Mouse (Mus musculus): ENCODE measurements around the gene Ralgapa2. TPM values are rescaled to one million over a fixed set of nuclear protein-coding genes. Genes with fewer than 3 reads are reported as not detected.

Gene Ralgapa2
- total and polyA plus RNA-seq, 3 experiments: 5.6 to 10.3 (median 8.9) TPM

DNA sequence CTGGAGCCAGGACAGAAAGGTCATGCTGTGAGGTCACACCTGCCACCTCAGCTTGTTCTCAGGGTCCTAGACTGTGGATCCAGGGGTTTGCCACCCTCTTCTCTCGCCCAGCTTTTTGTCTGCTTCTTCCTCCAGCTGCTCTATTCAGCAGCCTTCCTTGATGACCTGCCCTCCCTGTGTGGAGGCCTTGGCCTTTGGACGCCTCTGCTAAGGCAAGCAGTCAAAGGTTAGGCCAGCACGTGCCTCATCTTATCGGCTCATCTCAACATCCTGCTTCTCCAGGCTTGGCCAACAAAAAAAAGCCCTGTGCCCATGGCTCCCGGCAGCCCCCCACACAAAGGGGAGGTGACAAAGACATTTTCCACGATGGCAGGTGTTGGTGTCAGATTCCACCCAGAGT, 264.6 kb downstream of the Ralgapa2 start:
- no peak overlapping the region for H3K27ac ChIP-seq (ENCODE audit: insufficient read depth, low read depth)
- H3K36me3 ChIP-seq (replicated peaks in 1 of 2; ENCODE audit: control insufficient read depth in 1 of 2, insufficient read depth in 1 of 2, low read length in 1 of 2): peaks cover 0 to 58% of the 10 kb centered on the region in 2 experiments
- H3K79me2 ChIP-seq (replicated peaks; ENCODE audit: control insufficient read depth, extremely low read depth, insufficient read depth, poor library complexity, severe bottlenecking): no peaks in the 10 kb centered on the region
- H3K4me3 ChIP-seq (replicated peaks in 1 of 3; ENCODE audit: low read depth in 2 of 3, low read length in 2 of 3, poor library complexity in 1 of 3): no peak overlapping the region
- TF ChIP-seq NRF1 (IDR thresholded peaks at IDR 0.05; ENCODE audit: low read depth, low read length) (no peak), MAFK (IDR thresholded peaks at IDR 0.05; ENCODE audit: insufficient replicate concordance, low read length) (no peak), RAD21 (IDR thresholded peaks at IDR 0.05; ENCODE audit: low read depth, low read length) (no peak)
- no peaks in the 10 kb centered on the region for H3K9me3 ChIP-seq (replicated peaks; ENCODE audit: low read length)
- in situ Hi-C loops (cut with MboI; ENCODE audit: low pct_ligation_motif_present, low pct_unique_long_range_greater_than_20kb, low sequenced_read_pairs) (loop anchor here (25.0 kb wide), 1 partner anchor 285 kb away; no protein-coding TSS in a partner anchor), dilution Hi-C loops (cut with MboI; ENCODE audit: extremely low pct_ligation_motif_present, extremely low pct_unique_long_range_greater_than_20kb, low sequenced_read_pairs) (no loop called here)
- no peak for DNase-seq (ENCODE audit: extremely low read depth)
- H3K4me1 ChIP-seq (ENCODE audit: control insufficient read depth in 1 of 2, insufficient read depth in 2 of 2): peaks cover 2 to 36% of the 10 kb centered on the region in 2 experiments; a peak in 2 of 4 replicates
- no peak overlapping the region for H3K4me2 ChIP-seq (ENCODE audit: insufficient read depth, low read depth, poor library complexity, severe bottlenecking)
- H3K27me3 ChIP-seq (replicated peaks): no peaks in the 10 kb centered on the region
- H3K9ac ChIP-seq (ENCODE audit: insufficient read depth, low read depth): no peak overlapping the region

DNA sequence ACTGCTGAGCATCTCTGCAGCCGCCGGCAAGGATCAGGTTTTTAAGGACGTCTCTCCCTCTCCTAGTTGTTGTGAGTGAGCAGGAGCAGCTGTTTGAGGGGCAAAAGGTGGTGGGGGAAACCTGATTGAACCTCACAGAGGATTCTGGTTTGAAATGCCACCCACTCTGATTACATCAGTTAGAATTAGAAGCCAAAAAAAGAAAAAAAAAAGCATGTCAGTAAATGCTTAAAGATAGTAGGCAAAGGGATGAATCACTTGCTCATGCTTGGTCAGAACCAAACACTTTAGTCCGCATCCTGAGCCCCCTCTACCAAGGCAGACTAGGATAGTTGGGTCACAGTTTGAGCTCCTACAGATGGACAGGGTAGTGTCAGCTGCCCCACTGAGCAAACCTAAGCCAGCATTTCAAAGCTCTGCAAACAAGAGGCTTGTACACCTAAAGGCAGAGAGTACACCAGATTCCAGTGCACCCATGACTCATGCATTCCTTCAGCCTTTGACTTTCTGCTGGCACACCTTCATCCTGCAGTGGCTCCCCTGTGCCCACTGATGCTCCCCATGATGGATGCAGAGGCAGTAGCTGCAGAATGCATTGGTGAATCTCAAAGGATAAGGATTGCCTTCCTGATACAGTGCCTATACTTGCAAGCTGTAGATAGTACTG, 265.6 kb downstream of the Ralgapa2 start:
- dilution Hi-C loops (cut with MboI; ENCODE audit: extremely low pct_ligation_motif_present, extremely low pct_unique_long_range_greater_than_20kb, low sequenced_read_pairs): no loop called here
- no peak for DNase-seq (ENCODE audit: extremely low read depth)
- no peaks in the 10 kb centered on the region for H3K9me3 ChIP-seq (replicated peaks; ENCODE audit: low read length)
- peaks cover 0 to 26% of the 10 kb centered on the region in 2 experiments; a peak in 2 of 4 replicates for H3K4me1 ChIP-seq (ENCODE audit: control insufficient read depth in 1 of 2, insufficient read depth in 2 of 2)
- no peak overlapping the region for H3K27ac ChIP-seq (ENCODE audit: insufficient read depth, low read depth)
- H3K36me3 ChIP-seq (replicated peaks in 1 of 2; ENCODE audit: control insufficient read depth in 1 of 2, insufficient read depth in 1 of 2, low read length in 1 of 2): peaks cover 0 to 53% of the 10 kb centered on the region in 2 experiments
- H3K27me3 ChIP-seq (replicated peaks): no peaks in the 10 kb centered on the region
- in situ Hi-C loops (cut with MboI; ENCODE audit: low pct_ligation_motif_present, low pct_unique_long_range_greater_than_20kb, low sequenced_read_pairs): loop anchor here (25.0 kb wide), 1 partner anchor 284 kb away; no protein-coding TSS in a partner anchor
- no peak overlapping the region for H3K4me3 ChIP-seq (replicated peaks in 1 of 3; ENCODE audit: low read depth in 2 of 3, low read length in 2 of 3, poor library complexity in 1 of 3)
- H3K9ac ChIP-seq (ENCODE audit: insufficient read depth, low read depth): no peak overlapping the region
- H3K79me2 ChIP-seq (replicated peaks; ENCODE audit: control insufficient read depth, extremely low read depth, insufficient read depth, poor library complexity, severe bottlenecking): no peaks in the 10 kb centered on the region
- H3K4me2 ChIP-seq (ENCODE audit: insufficient read depth, low read depth, poor library complexity, severe bottlenecking): no peak overlapping the region
- TF ChIP-seq NRF1 (IDR thresholded peaks at IDR 0.05; ENCODE audit: low read depth, low read length) (no peak), RAD21 (IDR thresholded peaks at IDR 0.05; ENCODE audit: low read depth, low read length) (no peak), TCF12 (IDR thresholded peaks at IDR 0.05; ENCODE audit: low read depth, low read length) (no peak), MXI1 (IDR thresholded peaks at IDR 0.05; ENCODE audit: low read depth, low read length) (no peak), BHLHE40 (IDR thresholded peaks at IDR 0.05; ENCODE audit: low read depth, low read length) (no peak), ETS1 (conservative IDR thresholded peaks at IDR 0.05; ENCODE audit: low read depth, low read length) (no peak), HCFC1 (IDR thresholded peaks at IDR 0.05; ENCODE audit: low read depth, low read length) (no peak), EP300 (IDR thresholded peaks at IDR 0.05; ENCODE audit: low read length) (no peak), MAZ (IDR thresholded peaks at IDR 0.05; ENCODE audit: low read depth, low read length) (no peak), ZC3H11A (IDR thresholded peaks at IDR 0.05; ENCODE audit: low read depth, low read length) (no peak), NELFE (IDR thresholded peaks at IDR 0.05; ENCODE audit: low read depth, low read length) (no peak), JUND (conservative IDR thresholded peaks at IDR 0.05; ENCODE audit: low read depth, low read length) (no peak), ZMIZ1 (IDR thresholded peaks at IDR 0.05; ENCODE audit: low read depth, low read length) (no peak)
